Mouse (Mus musculus): ENCODE data around the gene Sit1. TPM values are rescaled to one million over a fixed set of nuclear protein-coding genes. Genes with fewer than 3 reads are reported as not detected.

Gene Sit1
- polyA plus RNA-seq (2017; shearing (Covaris generic)), result 155 TPM

DNA sequence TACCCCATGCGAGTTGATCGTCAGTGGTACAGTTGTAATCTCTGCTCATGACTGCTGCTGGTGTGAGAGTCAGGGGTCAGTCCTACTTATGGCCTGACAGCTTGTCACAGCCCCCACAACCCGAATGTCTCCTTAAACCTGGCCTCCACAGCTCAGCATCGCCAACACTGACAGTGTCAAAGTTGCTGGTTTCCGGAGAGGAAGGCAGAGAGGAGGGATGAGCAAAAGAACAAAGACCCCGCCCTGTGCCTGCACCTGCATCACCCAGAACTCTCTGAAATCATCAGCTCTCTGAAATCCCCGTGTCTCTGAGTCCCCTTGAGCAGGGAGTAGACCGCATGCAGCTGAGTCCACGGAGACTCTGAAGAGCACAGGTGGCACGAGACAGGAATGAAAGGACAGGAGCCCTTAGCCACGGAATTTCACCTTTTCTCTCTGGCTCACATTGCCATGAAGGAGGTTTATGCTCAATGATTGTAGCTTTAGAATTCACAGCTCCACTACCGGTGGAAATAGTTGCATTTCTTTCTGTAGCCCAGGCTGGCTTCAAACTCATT, at the start of gene Sit1:
TSS of gene Sit1 (minus strand) at position 200 of the 557 bp plus-strand sequence.

DNA sequence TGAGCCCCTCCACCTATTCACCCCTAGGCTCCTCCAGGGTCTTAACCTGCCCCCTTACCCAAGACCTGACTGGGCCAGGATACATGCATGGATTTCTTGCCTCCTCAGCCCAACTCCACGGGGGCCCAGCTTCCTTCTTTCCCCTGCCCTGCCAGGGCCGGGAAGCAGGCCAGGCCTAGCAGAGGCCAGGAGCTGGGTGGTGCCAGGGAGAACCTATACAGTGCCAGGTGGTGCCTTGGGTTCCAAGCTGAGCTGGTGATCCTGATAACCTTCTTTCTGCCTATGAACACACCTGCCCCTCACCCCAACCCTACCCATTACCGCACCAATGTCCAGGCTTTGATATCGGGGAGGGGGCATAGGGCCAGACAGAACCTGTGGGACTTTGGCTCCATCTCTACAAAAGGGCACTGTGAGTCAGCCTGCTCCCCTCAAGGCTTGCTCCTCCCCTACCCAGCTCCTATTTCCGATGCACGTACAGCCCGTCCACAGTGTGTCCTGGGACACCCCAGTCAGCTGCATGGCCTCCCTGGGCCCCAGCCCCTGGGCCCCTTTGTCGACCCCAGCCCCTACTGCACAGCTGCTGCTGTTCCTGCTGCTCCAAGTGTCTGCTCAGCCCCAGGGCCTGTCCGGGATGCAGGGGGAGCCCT, 23.1 kb upstream of the Sit1 start, which contains the start of gene Car9:
TSS of gene Car9 (plus strand) at position 431 of the 650 bp plus-strand sequence.

DNA sequence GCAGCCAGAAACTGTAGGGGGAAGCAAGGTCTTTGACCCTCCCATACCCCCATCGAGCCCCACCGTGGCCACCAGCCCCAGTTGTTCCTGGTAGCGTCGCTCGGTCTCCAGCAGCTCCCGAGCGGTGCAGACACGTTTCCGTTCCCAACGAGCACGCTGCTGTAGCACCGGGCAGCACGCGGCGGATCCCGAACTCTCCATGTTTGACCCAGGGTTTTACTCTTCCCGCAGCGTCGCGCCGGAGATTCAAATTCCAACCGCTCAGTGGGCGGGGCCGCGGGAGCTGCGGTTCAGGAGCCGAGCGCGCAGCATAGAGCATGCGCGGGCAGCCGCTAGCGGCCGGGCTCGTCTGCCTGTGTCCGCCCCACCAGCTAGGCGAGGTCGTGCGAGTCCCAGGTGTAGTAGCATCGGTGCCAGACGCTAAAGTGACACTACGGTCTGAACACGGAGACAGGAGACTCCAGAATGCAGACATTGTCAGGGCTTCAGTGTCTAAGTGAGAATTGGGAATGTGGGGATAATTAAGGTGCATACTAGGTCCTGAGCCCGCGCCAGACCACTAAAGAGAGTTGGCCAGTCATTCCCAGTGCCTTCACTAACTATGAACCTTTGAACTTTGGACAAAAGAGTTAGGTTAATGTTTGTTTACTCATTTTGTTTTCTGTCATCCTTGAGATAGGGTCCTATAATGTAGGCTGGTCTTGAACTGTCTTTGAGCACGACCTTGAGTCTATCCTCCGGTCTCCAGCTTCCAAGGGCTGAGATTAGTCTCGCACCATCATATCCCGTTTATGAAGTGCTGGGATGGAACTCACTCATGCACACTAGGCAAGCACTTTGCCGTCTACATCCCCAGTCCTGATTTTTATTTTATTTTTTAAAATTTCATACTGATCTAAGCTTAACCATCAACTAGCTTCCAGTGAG, 16.1 kb upstream of the Sit1 start, which contains the start of gene Arhgef39:
TSS of gene Arhgef39 (minus strand) at position 289 of the 927 bp plus-strand sequence.

DNA sequence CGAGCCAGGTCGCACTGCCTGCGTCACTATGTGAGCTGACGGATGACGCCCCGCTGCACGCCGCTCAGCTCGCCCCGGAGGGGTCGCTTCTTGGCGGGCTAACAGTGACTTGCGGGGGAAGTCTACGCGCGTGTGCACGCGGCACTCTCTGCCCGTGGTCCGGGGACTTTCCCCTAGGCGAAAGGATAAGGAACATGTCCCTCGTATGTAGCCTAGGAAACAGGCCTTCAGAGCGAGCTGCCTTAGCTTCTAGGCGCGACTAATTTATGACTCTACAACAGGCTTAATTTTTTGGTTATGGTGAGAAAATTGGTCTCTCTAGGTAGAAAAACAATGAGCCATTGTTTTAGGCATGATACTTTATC, 9.3 kb upstream of the Sit1 start, which contains the start of gene Ccdc107:
TSS of gene Ccdc107 (plus strand) at position 80 of the 365 bp plus-strand sequence.

DNA sequence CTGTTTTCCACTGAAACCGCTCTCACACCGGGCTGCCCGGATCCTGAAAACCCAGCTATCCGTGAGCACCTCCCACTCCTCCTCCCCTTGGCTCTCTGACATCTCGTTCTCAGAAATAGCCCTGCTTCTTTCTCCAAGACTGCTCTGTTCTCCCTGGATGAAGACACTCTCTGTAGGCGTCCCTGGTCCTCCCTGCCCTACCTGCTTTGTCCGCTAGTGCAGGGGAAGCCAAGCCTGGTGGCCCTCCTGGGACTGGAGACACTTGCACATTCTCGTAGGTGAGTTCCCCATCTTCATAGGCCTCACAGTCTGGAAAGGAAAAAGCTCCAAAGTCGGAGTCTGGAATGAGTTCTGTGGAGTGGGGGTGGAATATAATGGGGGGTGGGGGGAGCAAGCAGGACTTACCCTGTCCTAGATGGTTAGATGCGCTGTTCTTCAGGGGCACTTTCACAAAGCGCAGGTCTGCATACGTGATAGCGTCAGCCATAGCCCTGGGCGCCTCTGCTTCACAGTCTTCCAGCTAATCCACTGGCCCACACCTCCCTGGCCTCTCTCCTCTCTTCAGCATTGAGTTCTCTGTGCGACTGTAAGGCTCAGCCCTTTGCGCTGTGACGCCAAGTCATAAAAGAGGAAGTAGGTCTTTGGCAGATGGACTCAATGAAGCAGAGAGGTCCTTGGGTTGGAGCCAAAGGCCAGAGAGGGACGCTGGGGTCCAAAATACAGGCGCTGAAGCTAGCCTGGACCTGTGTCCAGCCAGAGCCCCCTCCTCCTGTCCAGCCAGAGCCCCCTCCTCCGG, 29.3 kb downstream of the Sit1 start, which contains the start of gene Cd72:
TSS of gene Cd72 (minus strand) at position 588 of the 796 bp plus-strand sequence.

DNA sequence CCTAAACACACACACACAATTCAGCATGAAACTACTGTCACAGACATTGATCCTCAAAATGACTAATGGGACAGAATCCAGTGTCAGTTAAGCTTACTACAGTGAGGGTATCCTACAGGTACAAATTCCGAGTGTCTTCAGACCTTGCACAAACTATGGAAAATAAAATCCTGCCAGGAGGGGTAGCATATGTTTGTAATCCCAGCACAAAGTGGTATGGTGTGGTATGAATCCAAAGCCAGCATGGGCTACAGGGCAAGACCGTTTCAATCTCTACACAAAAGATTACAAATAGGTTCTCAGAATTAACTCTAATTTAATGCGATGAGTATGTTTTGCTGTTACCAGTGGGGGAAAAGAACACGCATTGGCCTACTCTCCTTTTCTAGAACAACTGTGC, 41.9 kb downstream of the Sit1 start, which contains the start of gene Tesk1:
TSS of gene Tesk1 (plus strand) at position 301 of the 400 bp plus-strand sequence.

Other genes starting within 250 kb of the Sit1 start
- gene Atp8b5, start 216.6 kb downstream of the Sit1 start, polyA plus RNA-seq (2017; shearing (Covaris generic)), result not detected
- 0.08 TPM for gene Rusc2, start 101.8 kb downstream of the Sit1 start, polyA plus RNA-seq (2017; shearing (Covaris generic))
- not detected for gene Fam166b, start 54.6 kb downstream of the Sit1 start, polyA plus RNA-seq (2017; shearing (Covaris generic))
- gene Tesk1, start 41.8 kb downstream of the Sit1 start, polyA plus RNA-seq (2017; shearing (Covaris generic)), result 68.3 TPM
- 60.0 TPM for gene Cd72, start 29.1 kb downstream of the Sit1 start, polyA plus RNA-seq (2017; shearing (Covaris generic))
- 90.4 TPM for gene Ccdc107, start 9.2 kb upstream of the Sit1 start, polyA plus RNA-seq (2017; shearing (Covaris generic))
- 5.7 TPM for gene Arhgef39, start 16.0 kb upstream of the Sit1 start, polyA plus RNA-seq (2017; shearing (Covaris generic))
- 1.1 TPM for gene Car9, start 23.2 kb upstream of the Sit1 start, polyA plus RNA-seq (2017; shearing (Covaris generic))
- gene Tpm2, start 40.0 kb upstream of the Sit1 start, polyA plus RNA-seq (2017; shearing (Covaris generic)), result not detected
- gene Creb3, start 78.6 kb upstream of the Sit1 start, polyA plus RNA-seq (2017; shearing (Covaris generic)), result 82.0 TPM
- 266 TPM for gene Tln1, start 79.0 kb upstream of the Sit1 start, polyA plus RNA-seq (2017; shearing (Covaris generic))
- 18.0 TPM for gene Rgp1, start 95.0 kb upstream of the Sit1 start, polyA plus RNA-seq (2017; shearing (Covaris generic))
- gene Gba2, start 95.1 kb upstream of the Sit1 start, polyA plus RNA-seq (2017; shearing (Covaris generic)), result 51.7 TPM
- gene Msmp, start 100.8 kb upstream of the Sit1 start, polyA plus RNA-seq (2017; shearing (Covaris generic)), result 4.2 TPM
- gene Npr2, start 148.2 kb upstream of the Sit1 start, polyA plus RNA-seq (2017; shearing (Covaris generic)), result not detected
- gene Spag8, start 169.9 kb upstream of the Sit1 start, polyA plus RNA-seq (2017; shearing (Covaris generic)), result 0.39 TPM
- gene Hint2, start 172.7 kb upstream of the Sit1 start, polyA plus RNA-seq (2017; shearing (Covaris generic)), result 73.0 TPM
- 2.1 TPM for gene Tmem8b, start 185.2 kb upstream of the Sit1 start, polyA plus RNA-seq (2017; shearing (Covaris generic))
- gene Fam221b, start 185.4 kb upstream of the Sit1 start, polyA plus RNA-seq (2017; shearing (Covaris generic)), result 1.2 TPM
- not detected for gene Olfr70, start 217.1 kb upstream of the Sit1 start, polyA plus RNA-seq (2017; shearing (Covaris generic))
- gene Olfr71, start 226.5 kb upstream of the Sit1 start, polyA plus RNA-seq (2017; shearing (Covaris generic)), result not detected
- not detected for gene Hrct1, start 243.5 kb upstream of the Sit1 start, polyA plus RNA-seq (2017; shearing (Covaris generic))
- gene Spaar, start 246.3 kb upstream of the Sit1 start, polyA plus RNA-seq (2017; shearing (Covaris generic)), result 0.11 TPM